Comparison of ENCODE assay signal across 26 mouse cellular contexts in genomic region chr2:157060557-157061305, GRCm38 (mm10). TPM values are rescaled to one million over a fixed set of nuclear protein-coding genes. Genes with fewer than 3 reads are reported as not detected.
DNase-seq lines count a peak whose midpoint lies in the region; ATAC-seq lines count a peak whose summit lies in the region.
"Had no signal": no experiment of that assay in that cellular context is flagged by ENCODE, and none has a peak within 500 bp of the region (broad histone marks: within the 10 kb centered on the region; RNA-seq: fewer than 3 reads in every experiment).

No protein-coding gene starts in this region.

- no peaks in the 10 kb centered on the region for H3K9me3 ChIP-seq in forebrain, embryonic 13.5 days (replicated peaks)
- H3K9me3 ChIP-seq in forebrain, embryonic 10.5 days = no peaks in the 10 kb centered on the region
- H3K9me3 ChIP-seq: embryonic facial prominence, embryonic 12.5 days; forebrain, embryonic 12.5 days; heart, embryonic 12.5 days; hindbrain, embryonic 12.5 days; intestine, embryonic 15.5 days had no signal

- H3K27me3 ChIP-seq in forebrain, embryonic 13.5 days = no peaks in the 10 kb centered on the region
- H3K27me3 ChIP-seq in forebrain, embryonic 10.5 days (ENCODE audit: poor library complexity, severe bottlenecking) = no peaks in the 10 kb centered on the region
- H3K27me3 ChIP-seq: embryonic facial prominence, embryonic 12.5 days; forebrain, embryonic 12.5 days; heart, embryonic 12.5 days; hindbrain, embryonic 12.5 days; intestine, embryonic 15.5 days had no signal

- H3K4me2 ChIP-seq in forebrain, embryonic 13.5 days = no peak overlapping the region
- H3K4me2 ChIP-seq: embryonic facial prominence, embryonic 12.5 days; forebrain, embryonic 12.5 days; heart, embryonic 12.5 days; hindbrain, embryonic 12.5 days; intestine, embryonic 15.5 days had no signal

- peaks cover 34% of the 10 kb centered on the region for H3K36me3 ChIP-seq in forebrain, embryonic 13.5 days (ENCODE audit: poor library complexity, severe bottlenecking)
- H3K36me3 ChIP-seq in forebrain, embryonic 10.5 days (replicated peaks) = peaks cover 72% of the 10 kb centered on the region
- H3K36me3 ChIP-seq: intestine, embryonic 15.5 days had no signal

- intact Hi-C loops in heart, postnatal 25 days (cut with DNase I) = no loop called here

- H3K4me3 ChIP-seq in forebrain, embryonic 13.5 days = no peak overlapping the region
- H3K4me3 ChIP-seq in forebrain, embryonic 10.5 days = no peak overlapping the region
- H3K4me3 ChIP-seq: embryonic facial prominence, embryonic 12.5 days; forebrain, embryonic 12.5 days; gastrocnemius, adult 2 months; heart, embryonic 12.5 days; hindbrain, embryonic 12.5 days; intestine, embryonic 15.5 days had no signal

- no peak overlapping the region for H3K9ac ChIP-seq in forebrain, embryonic 13.5 days
- H3K9ac ChIP-seq: embryonic facial prominence, embryonic 12.5 days; forebrain, embryonic 12.5 days; forebrain, postnatal 0 days; heart, embryonic 12.5 days; hindbrain, embryonic 12.5 days; intestine, embryonic 15.5 days had no signal

- no peak for ATAC-seq in forebrain, embryonic 13.5 days
- ATAC-seq: forebrain, postnatal 0 days; intestine, embryonic 15.5 days had no signal

- 88% methylated on average over 11 of the region's 11 CpGs for WGBS in forebrain, embryonic 13.5 days
- WGBS in forebrain, embryonic 10.5 days = 92% methylated on average over 11 of the region's 11 CpGs

- H3K27ac ChIP-seq in forebrain, embryonic 13.5 days = peak overlapping the region; percentile 97; the same call in 1 of the 2 replicates
- H3K27ac ChIP-seq in forebrain, embryonic 10.5 days = no peak overlapping the region
- H3K27ac ChIP-seq: forebrain, embryonic 12.5 days; gastrocnemius, adult 2 months; hindbrain, embryonic 12.5 days; intestine, embryonic 15.5 days had no signal

- no peak for DNase-seq in forebrain, embryonic 10.5 days (ENCODE audit: extremely low spot score, low spot score)
- DNase-seq in brain, adult 2 months (ENCODE audit: low read depth, low spot score) = peak; percentile 94
- DNase-seq in cerebellum, adult 18-20 months = peak; percentile 83 to 84
- peak; percentile 90 for DNase-seq in cerebellum, adult 9-11 months
- DNase-seq in gastrocnemius, adult 18-20 months (ENCODE audit: low spot score) = no peak
- no peak for DNase-seq in heart, postnatal 25 days (ENCODE audit: low spot score)
- no peak for DNase-seq in ovary, postnatal 14 days (ENCODE audit: low spot score)
- DNase-seq: adrenal gland, postnatal 10 days; forebrain, postnatal 0 days; gastrocnemius, adult 2 months; gastrocnemius, postnatal 25 days; heart, postnatal 4 days; kidney, adult 8-10 months had no signal

- H3K4me1 ChIP-seq in forebrain, embryonic 13.5 days = peaks cover 65% of the 10 kb centered on the region
- peaks cover 66% of the 10 kb centered on the region for H3K4me1 ChIP-seq in forebrain, embryonic 10.5 days

RNA-seq across cellular contexts. Expression of gene Soga1, which starts 18.3 kb away (rescaled TPM):
- 4.8 and 5.1 TPM in 2 replicates for polyA plus RNA-seq in forebrain, embryonic 13.5 days (2015; fragmentation: Nextera tagmentation; extraction: Ambion mirVana)
- 3.5 and 4.0 TPM in 2 replicates for polyA plus RNA-seq in forebrain, embryonic 10.5 days (2016; fragmentation: Nextera tagmentation; extraction: Ambion mirVana)
- total RNA-seq in gastrocnemius, adult 18-20 months (2021) = 1 to 10 TPM; 2.7 to 3.9 TPM
- total RNA-seq in heart, postnatal 25 days (2021) = 10 to 100 TPM; 11.9 to 14.1 TPM

RNA-seq across cellular contexts. Expression of gene Tldc2, which starts 26.1 kb away (rescaled TPM):
- polyA plus RNA-seq in forebrain, embryonic 13.5 days (2015; fragmentation: Nextera tagmentation; extraction: Ambion mirVana) = not detected in 2 replicates
- not detected in 2 replicates for polyA plus RNA-seq in forebrain, embryonic 10.5 days (2016; fragmentation: Nextera tagmentation; extraction: Ambion mirVana)
- not detected for total RNA-seq in gastrocnemius, adult 18-20 months (2021)
- not detected for total RNA-seq in heart, postnatal 25 days (2021)
- total RNA-seq: adrenal gland, postnatal 10 days; adrenal gland, postnatal 4 days; forebrain, postnatal 0 days; gastrocnemius, adult 2 months; gastrocnemius, postnatal 25 days; granulocyte monocyte progenitor cell, adult 5-6 weeks; heart, adult 8-10 months; heart, postnatal 4 days; MEL had no signal
- polyA plus RNA-seq: C2C12; cortical plate, adult 2 months; embryonic facial prominence, embryonic 12.5 days; forebrain, embryonic 12.5 days; forebrain, postnatal 0 days; heart, embryonic 12.5 days; heart, embryonic 16.5 days; hindbrain, embryonic 12.5 days; intestine, embryonic 15.5 days had no signal

RNA-seq across cellular contexts. Expression of gene Dsn1, which starts 53.8 kb away (rescaled TPM):
- polyA plus RNA-seq in forebrain, embryonic 13.5 days (2015; fragmentation: Nextera tagmentation; extraction: Ambion mirVana) = 38.8 TPM in 2 replicates
- 58.0 and 59.1 TPM in 2 replicates for polyA plus RNA-seq in forebrain, embryonic 10.5 days (2016; fragmentation: Nextera tagmentation; extraction: Ambion mirVana)
- 1 to 10 TPM; 1.3 to 1.9 TPM for total RNA-seq in gastrocnemius, adult 18-20 months (2021)
- total RNA-seq in heart, postnatal 25 days (2021) = 1 to 10 TPM; 1.5 to 2.1 TPM

Comparison
In these comparisons a context has a peak if more than half of its experiments do, and no peak if none do; other contexts are left out.
1. DNase-seq: peak in brain, adult 2 months (single experiment), cerebellum, adult 18-20 months (2 of 2) and cerebellum, adult 9-11 months (single experiment); none in forebrain, embryonic 10.5 days (single experiment), gastrocnemius, adult 18-20 months (single experiment), heart, postnatal 25 days (single experiment) and ovary, postnatal 14 days (single experiment).